Mouse (Mus musculus) cerebellum, postnatal 36 days (tissue): ENCODE measurements around the gene Col6a1.

ENCODE experiments used
- DNase-seq, 2 experiments: peaks; one replicate each; pipeline ENCODE4 v3.0.0; 2021 to 2022; ENCODE audit warnings: mixed read lengths in 2 of 2

Col6a1 gene

DNA sequence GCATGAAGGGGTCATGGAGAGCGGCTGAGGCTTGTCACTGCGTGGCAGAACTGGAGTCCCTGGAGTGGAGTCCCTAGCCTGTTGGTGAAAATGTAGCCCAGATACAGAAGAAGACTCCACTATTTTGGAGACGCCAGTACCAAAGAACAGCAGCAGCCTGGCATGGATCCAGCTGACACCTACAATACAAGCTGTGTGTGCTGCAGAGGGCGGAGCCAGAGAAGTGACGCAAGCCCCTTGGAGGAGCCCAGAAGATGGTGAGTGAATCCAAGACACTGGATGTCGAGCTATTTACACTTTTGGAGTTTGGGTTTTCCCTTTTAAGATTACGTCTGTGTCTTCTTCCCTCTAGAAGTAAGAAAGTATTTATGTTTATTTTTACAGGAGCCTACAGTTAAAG, 47.8 kb downstream of the Col6a1 start:
- no peak for DNase-seq

- no peak for DNase-seq
Observed at GRCm38 (mm10) chr10:76675268-76675667, 50.7 kb downstream of the Col6a1 start.

DNA sequence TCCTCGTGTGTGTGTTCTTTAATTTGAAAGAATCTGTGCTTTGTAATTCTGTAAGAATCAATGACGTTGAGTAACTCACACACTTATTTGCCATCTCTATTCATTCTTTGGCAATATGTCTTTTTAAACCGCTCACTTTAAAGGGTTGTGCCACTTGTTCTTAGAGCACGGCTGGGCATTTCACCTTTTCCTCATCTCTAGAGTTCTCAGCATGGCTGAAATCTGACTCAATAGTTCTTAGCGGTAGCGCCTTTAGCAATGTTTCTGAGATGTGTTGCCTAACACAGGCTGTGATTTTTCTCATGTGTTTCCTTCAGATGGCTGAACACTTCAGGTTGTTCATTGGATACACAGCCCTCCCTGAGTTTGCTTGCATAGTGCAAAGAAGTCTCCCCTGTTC, 51.4 kb downstream of the Col6a1 start:
- no peak for DNase-seq

DNA sequence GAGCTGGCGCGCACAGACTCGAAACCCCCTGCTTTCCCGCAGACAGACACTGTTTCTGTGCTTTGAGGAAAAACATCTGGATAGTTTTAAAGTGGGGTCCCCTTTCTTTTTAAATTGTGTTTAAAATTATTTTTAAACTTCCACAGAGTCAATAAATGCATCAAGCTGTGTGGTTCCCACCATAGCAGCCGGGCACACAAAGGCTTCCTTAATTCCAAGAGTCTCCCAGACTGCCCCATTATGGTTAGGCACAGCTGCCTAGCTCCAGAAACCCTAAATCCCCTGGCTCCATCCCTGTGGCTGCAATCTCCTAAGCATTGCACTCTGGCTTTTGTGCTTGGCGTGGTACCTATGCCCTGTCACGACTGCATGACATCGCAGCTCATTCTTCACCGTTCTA, 54.0 kb downstream of the Col6a1 start:
- no peak for DNase-seq

- DNase-seq, result no peak
Observed at GRCm38 (mm10) chr10:76668947-76669284, 57.1 kb downstream of the Col6a1 start.

- no peak for DNase-seq
Observed at GRCm38 (mm10) chr10:76668261-76668946, 57.6 kb downstream of the Col6a1 start.

DNA sequence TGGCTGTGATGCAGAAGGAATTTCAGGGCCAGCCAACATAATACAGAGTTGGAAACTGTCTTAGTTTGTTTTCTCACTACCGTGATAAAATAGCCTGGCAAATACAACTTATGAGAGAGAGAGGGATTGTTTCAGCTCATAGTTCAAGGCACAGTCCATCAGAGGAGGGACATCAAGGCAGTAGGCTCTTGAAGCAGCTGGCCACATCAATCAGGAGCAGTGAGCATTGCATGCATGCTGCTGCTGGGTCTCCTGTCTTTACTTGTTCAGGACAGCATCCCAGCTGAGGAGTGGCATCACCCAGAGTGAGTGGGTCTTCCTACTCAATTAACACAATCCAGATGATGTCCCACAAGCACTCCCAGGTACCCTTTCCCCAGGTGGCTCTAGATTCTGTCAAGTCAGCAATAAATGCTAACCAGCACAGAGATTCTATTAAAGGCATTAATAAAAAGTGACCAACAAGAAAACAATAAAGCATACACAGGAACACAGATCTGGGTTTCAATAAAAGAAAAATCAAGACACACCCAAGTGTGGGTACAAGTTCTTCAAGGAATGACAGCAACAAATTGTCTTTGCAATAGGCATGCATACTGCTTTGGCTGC, 58.7 kb downstream of the Col6a1 start:
- DNase-seq, result no peak

GRCm38 (mm10) chr10:76665551-76665950, 60.4 kb downstream of the Col6a1 start:
- no peak for DNase-seq

GRCm38 (mm10) chr10:76664156-76665115, 61.5 kb downstream of the Col6a1 start:
- DNase-seq, result peak; percentile 47
